Mouse (Mus musculus) neural tube, embryonic 13.5 days (tissue): ENCODE results near the gene R3hdm4. TPM values are rescaled to one million over a fixed set of nuclear protein-coding genes. Genes with fewer than 3 reads are reported as not detected.
"Not testable (repeated sequence)": the region's sequence is repeated elsewhere in the genome, so short reads cannot be mapped to it uniquely, and the experiment has no call there.

Source experiments
- ATAC-seq: fragments of 200-750 bp; cut with Nextera tagmentation; 2 replicates; pipeline ENCODE4 v1.8.0; 2017; ENCODE audit warnings: low read depth, mild to moderate bottlenecking, moderate TSS enrichment, moderate library complexity
- H3K27ac ChIP-seq: fragments of 300-500 bp; sonication (generic); replicated peaks from 2 replicates; pipeline ENCODE4 v1.5.1; 2015; ENCODE audit warnings: moderate library complexity, mild to moderate bottlenecking, inconsistent platforms
- H3K27me3 ChIP-seq: fragments of 300-500 bp; sonication (generic); 2 replicates; pipeline ENCODE4 v1.6.1; 2015; ENCODE audit warnings: mild to moderate bottlenecking, inconsistent platforms
- H3K36me3 ChIP-seq: fragments of 300-500 bp; sonication (generic); 2 replicates; pipeline ENCODE4 v1.6.1; 2015; ENCODE audit warnings: mild to moderate bottlenecking, inconsistent platforms
- H3K4me1 ChIP-seq: fragments of 300-500 bp; sonication (generic); replicated peaks from 2 replicates; pipeline ENCODE4 v1.6.1; 2015; ENCODE audit warnings: inconsistent platforms
- H3K4me2 ChIP-seq: fragments of 300-500 bp; sonication (generic); 2 replicates; pipeline ENCODE4 v1.6.1; 2015; ENCODE audit warnings: inconsistent platforms, mild to moderate bottlenecking, moderate library complexity
- H3K4me3 ChIP-seq: fragments of 300-500 bp; sonication (generic); 2 replicates; pipeline ENCODE4 v1.5.1; 2015; ENCODE audit warnings: mild to moderate bottlenecking, inconsistent platforms
- H3K9ac ChIP-seq: fragments of 300-500 bp; sonication (generic); 2 replicates; pipeline ENCODE4 v1.6.1; 2015; ENCODE audit warnings: moderate library complexity, mild to moderate bottlenecking, inconsistent platforms
- H3K9me3 ChIP-seq: fragments of 300-500 bp; sonication (generic); 2 replicates; pipeline ENCODE4 v1.6.1; 2016; ENCODE audit warnings: inconsistent platforms
- WGBS: fragments of 180-500 bp; shearing (Covaris S2); methylation state at CpG from one replicate; pipeline ENCODE4 v1.1.7; 2015; 5-methylcytosine and 5-hydroxymethylcytosine counted together
- polyA plus RNA-seq: library from polyadenylated mRNA; unstranded; fragments of >200 nt; fragmentation: Nextera tagmentation; extraction: Ambion mirVana; gene quantifications from 2 replicates; pipeline ENCODE4 v1.2.1, GENCODE M21; 2015

Gene R3hdm4
- polyA plus RNA-seq, 1 experiment from 2014 or later = 249 TPM

- Histone ChIP-seq H3K36me3 (peaks cover 62% of the 10 kb centered on the region), H3K9me3 (no peaks in the 10 kb centered on the region), H3K9ac (peak within 1 kb of the TSS; percentile 90), H3K4me1 (peaks cover 20% of the 10 kb centered on the region), H3K27me3 (no peaks in the 10 kb centered on the region), H3K27ac (peak within 1 kb of the TSS; percentile 98), H3K4me3 (peak within 1 kb of the TSS; percentile 66), H3K4me2 (peak within 1 kb of the TSS; percentile 52)
- 2% methylated on average over 50 of the region's 52 CpGs for WGBS
- peak; percentile 93 for ATAC-seq
Measured at GRCm38 (mm10) chr10:79908167-79909091, 12.6 kb downstream of the R3hdm4 start, which contains the start of gene Med16. Gene Med16, minus strand, starts transcription at chr10:79908923.

GRCm38 (mm10) chr10:79907415-79907814, 13.6 kb downstream of the R3hdm4 start:
- Histone ChIP-seq H3K9ac (no peak overlapping the region), H3K27me3 (no peaks in the 10 kb centered on the region), H3K9me3 (no peaks in the 10 kb centered on the region), H3K36me3 (peaks cover 69% of the 10 kb centered on the region), H3K4me3 (no peak overlapping the region), H3K4me1 (peaks cover 20% of the 10 kb centered on the region), H3K4me2 (no peak overlapping the region), H3K27ac (no peak overlapping the region)
- 93% methylated on average over 10 of the region's 10 CpGs for WGBS
- no peak for ATAC-seq

- no peaks in the 10 kb centered on the region for H3K9me3 ChIP-seq
- no peak overlapping the region for H3K4me2 ChIP-seq
- H3K36me3 ChIP-seq = peaks cover 65% of the 10 kb centered on the region
- H3K4me1 ChIP-seq = peaks cover 20% of the 10 kb centered on the region
- 90% methylated on average over 9 of the region's 9 CpGs for WGBS
- no peak overlapping the region for H3K4me3 ChIP-seq
- no peak overlapping the region for H3K27ac ChIP-seq
- no peak for ATAC-seq
- H3K9ac ChIP-seq = no peak overlapping the region
- no peaks in the 10 kb centered on the region for H3K27me3 ChIP-seq
Measured at GRCm38 (mm10) chr10:79906712-79907111, 14.3 kb downstream of the R3hdm4 start.

- H3K27me3 ChIP-seq = peaks cover 9% of the 10 kb centered on the region
- peaks cover 77% of the 10 kb centered on the region for H3K36me3 ChIP-seq
- H3K9me3 ChIP-seq = no peaks in the 10 kb centered on the region
- peak overlapping the region; percentile 54 for H3K9ac ChIP-seq
- ATAC-seq = peak; percentile 63; the same call in 1 of the 2 replicates
- peaks cover 15% of the 10 kb centered on the region for H3K4me1 ChIP-seq
- no peak overlapping the region for H3K4me3 ChIP-seq
- peak overlapping the region; percentile 56 for H3K27ac ChIP-seq
- no peak overlapping the region for H3K4me2 ChIP-seq
- WGBS = 0% methylated on average over 2 of the region's 2 CpGs
Measured at GRCm38 (mm10) chr10:79900951-79901410, 20.0 kb downstream of the R3hdm4 start.

GRCm38 (mm10) chr10:79897316-79898245, 23.4 kb downstream of the R3hdm4 start:
- Histone ChIP-seq H3K9me3 (no peaks in the 10 kb centered on the region), H3K4me2 (no peak overlapping the region), H3K4me3 (no peak overlapping the region), H3K4me1 (peaks cover 15% of the 10 kb centered on the region), H3K9ac (no peak overlapping the region), H3K27ac (no peak overlapping the region), H3K27me3 (peaks cover 9% of the 10 kb centered on the region), H3K36me3 (peaks cover 62% of the 10 kb centered on the region)
- WGBS = 51% methylated on average over 20 of the region's 20 CpGs
- ATAC-seq = no peak

- H3K27me3 ChIP-seq = peaks cover 9% of the 10 kb centered on the region
- ATAC-seq = no peak
- H3K9me3 ChIP-seq = no peaks in the 10 kb centered on the region
- no peak overlapping the region for H3K4me2 ChIP-seq
- H3K9ac ChIP-seq = no peak overlapping the region
- 87% methylated on average over 13 of the region's 13 CpGs for whole genome bisulfite sequencing
- no peak overlapping the region for H3K4me3 ChIP-seq
- no peak overlapping the region for H3K27ac ChIP-seq
- peaks cover 58% of the 10 kb centered on the region for H3K36me3 ChIP-seq
- H3K4me1 ChIP-seq = peaks cover 15% of the 10 kb centered on the region
Measured at GRCm38 (mm10) chr10:79896814-79897213, 24.2 kb downstream of the R3hdm4 start.

GRCm38 (mm10) chr10:79896306-79896705, 24.7 kb downstream of the R3hdm4 start:
- Histone ChIP-seq H3K4me2 (no peak overlapping the region), H3K4me3 (no peak overlapping the region), H3K9me3 (no peaks in the 10 kb centered on the region), H3K9ac (no peak overlapping the region), H3K4me1 (peaks cover 12% of the 10 kb centered on the region), H3K27ac (no peak overlapping the region), H3K27me3 (peaks cover 9% of the 10 kb centered on the region), H3K36me3 (peaks cover 58% of the 10 kb centered on the region)
- 90% methylated on average over 15 of the region's 16 CpGs for WGBS
- no peak for ATAC-seq

- peak; percentile 54 for ATAC-seq
- not testable (repeated sequence) for H3K4me2 ChIP-seq, H3K9ac ChIP-seq, H3K9me3 ChIP-seq, H3K27me3 ChIP-seq, H3K4me3 ChIP-seq, H3K27ac ChIP-seq, H3K4me1 ChIP-seq
- WGBS = 43% methylated on average over 22 of the region's 22 CpGs
- peaks cover 34% of the 10 kb centered on the region for H3K36me3 ChIP-seq
Measured at GRCm38 (mm10) chr10:79892451-79893118, 28.4 kb downstream of the R3hdm4 start.

GRCm38 (mm10) chr10:79890670-79891069, 30.3 kb downstream of the R3hdm4 start, which contains the start of gene Cfd:
Gene Cfd, plus strand, starts transcription at chr10:79890853.
- no peaks in the 10 kb centered on the region for H3K9me3 ChIP-seq
- 49% methylated on average over 5 of the region's 5 CpGs for WGBS
- ATAC-seq = no peak

GRCm38 (mm10) chr10:79889386-79889785, 31.6 kb downstream of the R3hdm4 start:
- no peak overlapping the region for H3K4me2 ChIP-seq
- H3K27me3 ChIP-seq = no peaks in the 10 kb centered on the region; the same call in none of the 2 replicates
- WGBS = 82% methylated on average over 2 of the region's 2 CpGs
- peaks cover 5% of the 10 kb centered on the region for H3K36me3 ChIP-seq
- H3K4me3 ChIP-seq = no peak overlapping the region
- H3K9me3 ChIP-seq = no peaks in the 10 kb centered on the region
- ATAC-seq = no peak
- no peak overlapping the region for H3K9ac ChIP-seq
- H3K27ac ChIP-seq = no peak overlapping the region
- no peaks in the 10 kb centered on the region for H3K4me1 ChIP-seq

More at GRCm38 (mm10) chr10:79890670-79891069, 30.3 kb downstream of the R3hdm4 start, which contains the start of gene Cfd:
- Histone ChIP-seq H3K4me3 (no peak within 1 kb of the TSS), H3K27ac (no peak within 1 kb of the TSS), H3K36me3 (peaks cover 15% of the 10 kb centered on the region), H3K27me3 (no peaks in the 10 kb centered on the region; the same call in 1 of the 2 replicates), H3K9ac (0 out of 2 replicates have a peak within 1 kb of the TSS, but pooled peaks have one; percentile 5), H3K4me2 (no peak within 1 kb of the TSS), H3K4me1 (no peaks in the 10 kb centered on the region)

GRCm38 (mm10) chr10:79886611-79887010, 34.4 kb downstream of the R3hdm4 start:
- Histone ChIP-seq H3K27ac (no peak overlapping the region), H3K27me3 (peaks cover 18% of the 10 kb centered on the region), H3K4me2 (no peak overlapping the region), H3K4me1 (peaks cover 21% of the 10 kb centered on the region), H3K9me3 (no peaks in the 10 kb centered on the region), H3K9ac (no peak overlapping the region), H3K4me3 (no peak overlapping the region), H3K36me3 (no peaks in the 10 kb centered on the region)
- no peak for ATAC-seq
- WGBS = 75% methylated on average over 8 of the region's 8 CpGs
